Mouse (Mus musculus) liver, adult 2 months (tissue): ENCODE measurements around the gene Ankrd11.

Source experiments
- CTCF ChIP-seq: fragments of 200-500 bp; IDR thresholded peaks from 2 replicates; pipeline ENCODE4 v1.5.1; 2011; ENCODE audit warnings: low read depth, low read length, control low read depth
- POLR2A ChIP-seq: fragments of 200-500 bp; IDR thresholded peaks from 2 replicates; pipeline ENCODE4 v1.6.1; 2011; ENCODE audit warnings: low read length, control low read depth; ENCODE audit not compliant: insufficient read depth; ENCODE audit errors: extremely low read depth

GRCm38 (mm10) chr8:122960323-122960722, 81.8 kb downstream of the Ankrd11 start:
- TF ChIP-seq CTCF (no peak), POLR2A (no peak)
